ENCODE assay signal across 12 mouse cellular contexts in genomic region chr7:98928336-98929025, GRCm38 (mm10).
DNase-seq lines count a peak whose midpoint lies in the region; ATAC-seq and TF ChIP-seq lines count a peak whose summit lies in the region.
"Had no signal": no experiment of that assay in that cellular context is flagged by ENCODE, and none has a peak within 500 bp of the region (broad histone marks: within the 10 kb centered on the region; RNA-seq: fewer than 3 reads in every experiment).

No protein-coding gene starts in this region.

- DNase-seq in embryonic facial prominence, embryonic 11.5 days (ENCODE audit: low spot score), result peak; percentile 53
- DNase-seq in embryonic facial prominence, embryonic 10.5 days (ENCODE audit: low spot score), result no peak
- DNase-seq in stomach, postnatal 0 days (ENCODE audit: low spot score), result no peak
- peak; percentile 27 for DNase-seq in limb, embryonic 10.5 days (ENCODE audit: low spot score)
- DNase-seq in layer of hippocampus, postnatal 36 days, result no peak
- DNase-seq: gastrocnemius, postnatal 36 days; right cerebral cortex, postnatal 4 days had no signal

- TF ChIP-seq EP300 in stomach, postnatal 0 days (optimal IDR thresholded peaks at IDR 0.05), result no peak

- no peaks in the 10 kb centered on the region for H3K36me3 ChIP-seq in embryonic facial prominence, embryonic 11.5 days (replicated peaks; ENCODE audit: control insufficient read depth, insufficient read depth, low read depth, low read length)
- no peaks in the 10 kb centered on the region for H3K36me3 ChIP-seq in embryonic facial prominence, embryonic 10.5 days (replicated peaks)
- no peaks in the 10 kb centered on the region for H3K36me3 ChIP-seq in stomach, embryonic 16.5 days (ENCODE audit: control insufficient read depth, insufficient read depth, low read length)
- no peaks in the 10 kb centered on the region for H3K36me3 ChIP-seq in stomach, postnatal 0 days (ENCODE audit: control insufficient read depth, insufficient read depth, low read length)
- no peaks in the 10 kb centered on the region for H3K36me3 ChIP-seq in limb, embryonic 10.5 days
- no peaks in the 10 kb centered on the region for H3K36me3 ChIP-seq in intestine, embryonic 15.5 days
- H3K36me3 ChIP-seq: midbrain, embryonic 12.5 days had no signal

- no peak overlapping the region for H3K27ac ChIP-seq in embryonic facial prominence, embryonic 11.5 days (replicated peaks; ENCODE audit: low read depth, low read length)
- H3K27ac ChIP-seq in embryonic facial prominence, embryonic 10.5 days (replicated peaks), result no peak overlapping the region
- H3K27ac ChIP-seq in stomach, embryonic 16.5 days (ENCODE audit: low read length), result peak overlapping the region; percentile 23; the same call in 1 of the 2 replicates
- H3K27ac ChIP-seq in stomach, postnatal 0 days (replicated peaks), result no peak overlapping the region
- H3K27ac ChIP-seq in limb, embryonic 10.5 days, result no peak overlapping the region
- no peak overlapping the region for H3K27ac ChIP-seq in intestine, embryonic 15.5 days
- H3K27ac ChIP-seq: midbrain, embryonic 12.5 days had no signal

- ATAC-seq in embryonic facial prominence, embryonic 11.5 days (replicated peaks; ENCODE audit: insufficient number of reproducible peaks, low FRiP score, low TSS enrichment, low read depth), result no peak
- no peak for ATAC-seq in stomach, embryonic 16.5 days (ENCODE audit: insufficient read depth, low FRiP score)
- no peak for ATAC-seq in stomach, postnatal 0 days (ENCODE audit: low FRiP score, low TSS enrichment)
- ATAC-seq in monocyte, adult 5-6 weeks (replicated peaks; ENCODE audit: insufficient number of reproducible peaks, low FRiP score, low TSS enrichment, poor library complexity, severe bottlenecking), result no peak
- ATAC-seq in intestine, embryonic 15.5 days, result no peak
- ATAC-seq: intestine, postnatal 0 days had no signal

- H3K9me3 ChIP-seq in embryonic facial prominence, embryonic 11.5 days (replicated peaks; ENCODE audit: control insufficient read depth, low read length), result no peaks in the 10 kb centered on the region
- H3K9me3 ChIP-seq in embryonic facial prominence, embryonic 10.5 days, result no peaks in the 10 kb centered on the region
- H3K9me3 ChIP-seq in stomach, embryonic 16.5 days (replicated peaks; ENCODE audit: control insufficient read depth, low read length), result no peaks in the 10 kb centered on the region
- no peaks in the 10 kb centered on the region for H3K9me3 ChIP-seq in stomach, postnatal 0 days (ENCODE audit: control insufficient read depth, low read length)
- H3K9me3 ChIP-seq in limb, embryonic 10.5 days (replicated peaks), result no peaks in the 10 kb centered on the region
- no peaks in the 10 kb centered on the region for H3K9me3 ChIP-seq in intestine, embryonic 15.5 days
- H3K9me3 ChIP-seq: midbrain, embryonic 12.5 days had no signal

- no peaks in the 10 kb centered on the region for H3K27me3 ChIP-seq in embryonic facial prominence, embryonic 11.5 days (ENCODE audit: control insufficient read depth, insufficient read depth, low read length)
- H3K27me3 ChIP-seq in embryonic facial prominence, embryonic 10.5 days (replicated peaks; ENCODE audit: low read depth, poor library complexity, severe bottlenecking), result no peaks in the 10 kb centered on the region
- H3K27me3 ChIP-seq in stomach, embryonic 16.5 days (ENCODE audit: control insufficient read depth, insufficient read depth, low read length), result no peaks in the 10 kb centered on the region
- no peaks in the 10 kb centered on the region for H3K27me3 ChIP-seq in stomach, postnatal 0 days (ENCODE audit: control insufficient read depth, insufficient read depth, low read length)
- no peaks in the 10 kb centered on the region for H3K27me3 ChIP-seq in limb, embryonic 10.5 days (ENCODE audit: low read depth, poor library complexity, severe bottlenecking)
- H3K27me3 ChIP-seq in intestine, embryonic 15.5 days (replicated peaks), result no peaks in the 10 kb centered on the region
- H3K27me3 ChIP-seq: midbrain, embryonic 12.5 days had no signal

- H3K9ac ChIP-seq in embryonic facial prominence, embryonic 11.5 days (replicated peaks; ENCODE audit: low read length), result no peak overlapping the region
- H3K9ac ChIP-seq in stomach, embryonic 16.5 days (ENCODE audit: low read length), result no peak overlapping the region
- no peak overlapping the region for H3K9ac ChIP-seq in stomach, postnatal 0 days (ENCODE audit: low read length)
- H3K9ac ChIP-seq in intestine, embryonic 15.5 days, result no peak overlapping the region
- H3K9ac ChIP-seq: midbrain, embryonic 12.5 days had no signal

- H3K4me2 ChIP-seq in embryonic facial prominence, embryonic 11.5 days (ENCODE audit: low read depth, low read length), result no peak overlapping the region
- H3K4me2 ChIP-seq in stomach, embryonic 16.5 days (ENCODE audit: low read depth, low read length), result no peak overlapping the region
- no peak overlapping the region for H3K4me2 ChIP-seq in stomach, postnatal 0 days (replicated peaks; ENCODE audit: low read depth)
- no peak overlapping the region for H3K4me2 ChIP-seq in intestine, embryonic 15.5 days (replicated peaks)
- H3K4me2 ChIP-seq: midbrain, embryonic 12.5 days had no signal

- 47% methylated on average over 7 of the region's 7 CpGs for WGBS in embryonic facial prominence, embryonic 11.5 days
- 70% methylated on average over 7 of the region's 7 CpGs for WGBS in embryonic facial prominence, embryonic 10.5 days
- 46% methylated on average over 7 of the region's 7 CpGs for WGBS in stomach, embryonic 16.5 days
- WGBS in stomach, postnatal 0 days, result 40% methylated on average over 7 of the region's 7 CpGs
- 66% methylated on average over 7 of the region's 7 CpGs for WGBS in limb, embryonic 10.5 days
- 56% methylated on average over 7 of the region's 7 CpGs for whole genome bisulfite sequencing in intestine, embryonic 15.5 days

- H3K4me3 ChIP-seq in embryonic facial prominence, embryonic 11.5 days (ENCODE audit: low read depth, low read length), result no peak overlapping the region
- no peak overlapping the region for H3K4me3 ChIP-seq in embryonic facial prominence, embryonic 10.5 days
- H3K4me3 ChIP-seq in stomach, embryonic 16.5 days (replicated peaks; ENCODE audit: low read length), result no peak overlapping the region
- no peak overlapping the region for H3K4me3 ChIP-seq in stomach, postnatal 0 days (ENCODE audit: low read depth, low read length)
- H3K4me3 ChIP-seq in limb, embryonic 10.5 days, result no peak overlapping the region
- H3K4me3 ChIP-seq in intestine, embryonic 15.5 days (replicated peaks), result no peak overlapping the region
- H3K4me3 ChIP-seq: midbrain, embryonic 12.5 days had no signal

- H3K4me1 ChIP-seq in embryonic facial prominence, embryonic 11.5 days (ENCODE audit: control insufficient read depth, insufficient read depth, low read length), result no peaks in the 10 kb centered on the region
- peaks cover 66% of the 10 kb centered on the region for H3K4me1 ChIP-seq in embryonic facial prominence, embryonic 10.5 days
- peaks cover 39% of the 10 kb centered on the region for H3K4me1 ChIP-seq in stomach, embryonic 16.5 days (ENCODE audit: control insufficient read depth, insufficient read depth, low read length)
- H3K4me1 ChIP-seq in stomach, postnatal 0 days (replicated peaks; ENCODE audit: control insufficient read depth, insufficient read depth), result peaks cover 4% of the 10 kb centered on the region
- peaks cover 47% of the 10 kb centered on the region for H3K4me1 ChIP-seq in limb, embryonic 10.5 days
- peaks cover 15% of the 10 kb centered on the region for H3K4me1 ChIP-seq in intestine, embryonic 15.5 days (replicated peaks)

- no peak for TF ChIP-seq CTCF in stomach, postnatal 0 days (IDR thresholded peaks at IDR 0.05; ENCODE audit: low read depth)

Comparison
In these comparisons a context has a peak if more than half of its experiments do, and no peak if none do; other contexts are left out.
1. DNase-seq: peak in embryonic facial prominence, embryonic 11.5 days (single experiment) and limb, embryonic 10.5 days (single experiment); none in embryonic facial prominence, embryonic 10.5 days (single experiment), stomach, postnatal 0 days (single experiment) and layer of hippocampus, postnatal 36 days (0 of 2).